Mouse (Mus musculus): ENCODE data around the gene Clec11a. TPM values are rescaled to one million over a fixed set of nuclear protein-coding genes. Genes with fewer than 3 reads are reported as not detected.

Gene Clec11a
- polyA plus RNA-seq, 1 experiment from 2014 or later, result 0.79 TPM

GRCm38 (mm10) chr7:44317913-44318312 is 11.2 kb upstream of the Clec11a start:
- Histone ChIP-seq H3K4me1 (replicated peaks) (no peaks in the 10 kb centered on the region), H3K9ac (no peak overlapping the region), H3K36me3 (no peaks in the 10 kb centered on the region), H3K4me3 (no peak overlapping the region), H3K9me3 (replicated peaks) (no peaks in the 10 kb centered on the region), H3K4me2 (no peak overlapping the region), H3K27ac (ENCODE audit: poor library complexity, severe bottlenecking) (no peak overlapping the region), H3K27me3 (replicated peaks) (peaks cover 71% of the 10 kb centered on the region)
- no peak for ATAC-seq (ENCODE audit: insufficient number of reproducible peaks, low FRiP score)
- 33% methylated on average over 4 of the region's 4 CpGs for WGBS

- H3K4me1 ChIP-seq (replicated peaks), result peaks cover 16% of the 10 kb centered on the region
- H3K9me3 ChIP-seq (replicated peaks), result no peaks in the 10 kb centered on the region
- H3K4me2 ChIP-seq, result no peak overlapping the region
- H3K27me3 ChIP-seq (replicated peaks), result peaks cover 93% of the 10 kb centered on the region
- no peak for ATAC-seq (ENCODE audit: insufficient number of reproducible peaks, low FRiP score)
- H3K36me3 ChIP-seq, result no peaks in the 10 kb centered on the region
- WGBS, result 41% methylated on average over 16 of the region's 16 CpGs
- no peak overlapping the region for H3K9ac ChIP-seq
- H3K27ac ChIP-seq (ENCODE audit: poor library complexity, severe bottlenecking), result no peak overlapping the region
- no peak overlapping the region for H3K4me3 ChIP-seq
Measured at GRCm38 (mm10) chr7:44312484-44312883, 5.8 kb upstream of the Clec11a start.

GRCm38 (mm10) chr7:44311713-44312304 is 5.1 kb upstream of the Clec11a start:
- 0 out of 2 replicates have a peak overlapping the region, but pooled peaks have one; percentile 53 for H3K4me3 ChIP-seq
- WGBS, result 12% methylated on average over 6 of the region's 6 CpGs
- H3K36me3 ChIP-seq, result no peaks in the 10 kb centered on the region
- peaks cover 16% of the 10 kb centered on the region for H3K4me1 ChIP-seq (replicated peaks)
- peak overlapping the region; percentile 95; the same call in 1 of the 2 replicates for H3K4me2 ChIP-seq
- no peak overlapping the region for H3K27ac ChIP-seq (ENCODE audit: poor library complexity, severe bottlenecking)
- ATAC-seq (ENCODE audit: insufficient number of reproducible peaks, low FRiP score), result no peak
- no peaks in the 10 kb centered on the region for H3K9me3 ChIP-seq (replicated peaks)
- peaks cover 98% of the 10 kb centered on the region for H3K27me3 ChIP-seq (replicated peaks)
- H3K9ac ChIP-seq, result peak overlapping the region; percentile 71; the same call in 1 of the 2 replicates

- peaks cover 16% of the 10 kb centered on the region for H3K4me1 ChIP-seq (replicated peaks)
- peak overlapping the region; percentile 71 for H3K9ac ChIP-seq
- H3K27ac ChIP-seq (ENCODE audit: poor library complexity, severe bottlenecking), result no peak overlapping the region
- no peaks in the 10 kb centered on the region for H3K36me3 ChIP-seq
- H3K4me2 ChIP-seq, result peak overlapping the region; percentile 95
- peaks cover 97% of the 10 kb centered on the region for H3K27me3 ChIP-seq (replicated peaks)
- WGBS, result 1% methylated on average over 38 of the region's 38 CpGs
- H3K9me3 ChIP-seq (replicated peaks), result no peaks in the 10 kb centered on the region
- H3K4me3 ChIP-seq, result peak overlapping the region; percentile 53
- ATAC-seq (ENCODE audit: insufficient number of reproducible peaks, low FRiP score), result peak; percentile 43; the same call in 1 of the 2 replicates
Measured at GRCm38 (mm10) chr7:44310878-44311712, 4.4 kb upstream of the Clec11a start.

- Histone ChIP-seq H3K27me3 (replicated peaks) (peaks cover 90% of the 10 kb centered on the region), H3K36me3 (no peaks in the 10 kb centered on the region), H3K9me3 (replicated peaks) (no peaks in the 10 kb centered on the region), H3K4me3 (peak overlapping the region; percentile 53), H3K9ac (peak overlapping the region; percentile 71), H3K4me2 (peak overlapping the region; percentile 95), H3K27ac (ENCODE audit: poor library complexity, severe bottlenecking) (no peak overlapping the region), H3K4me1 (replicated peaks) (peaks cover 16% of the 10 kb centered on the region)
- 1% methylated on average over 37 of the region's 40 CpGs for WGBS
- peak; percentile 15; the same call in 1 of the 2 replicates for ATAC-seq (ENCODE audit: insufficient number of reproducible peaks, low FRiP score)
Measured at GRCm38 (mm10) chr7:44310285-44310877, 3.7 kb upstream of the Clec11a start.

GRCm38 (mm10) chr7:44309475-44310284 is 3.0 kb upstream of the Clec11a start, which contains the start of gene Shank1:
Shank1 (plus strand) TSS chr7:44310253.
- H3K4me1 ChIP-seq (replicated peaks), result peaks cover 16% of the 10 kb centered on the region
- 22% methylated on average over 9 of the region's 22 CpGs for WGBS
- H3K9ac ChIP-seq, result peak within 1 kb of the TSS; percentile 71
- H3K4me2 ChIP-seq, result peak within 1 kb of the TSS; percentile 95
- no peak for ATAC-seq (ENCODE audit: insufficient number of reproducible peaks, low FRiP score)
- H3K27me3 ChIP-seq (replicated peaks), result peaks cover 84% of the 10 kb centered on the region
- H3K9me3 ChIP-seq (replicated peaks), result no peaks in the 10 kb centered on the region
- H3K4me3 ChIP-seq, result peak within 1 kb of the TSS; percentile 53
- no peaks in the 10 kb centered on the region for H3K36me3 ChIP-seq
- H3K27ac ChIP-seq (ENCODE audit: poor library complexity, severe bottlenecking), result no peak within 1 kb of the TSS

- ATAC-seq (ENCODE audit: insufficient number of reproducible peaks, low FRiP score), result no peak
- Histone ChIP-seq H3K4me3 (no peak overlapping the region), H3K27ac (ENCODE audit: poor library complexity, severe bottlenecking) (no peak overlapping the region), H3K4me2 (no peak overlapping the region), H3K36me3 (no peaks in the 10 kb centered on the region), H3K9me3 (replicated peaks) (no peaks in the 10 kb centered on the region), H3K27me3 (replicated peaks) (peaks cover 62% of the 10 kb centered on the region), H3K9ac (no peak overlapping the region), H3K4me1 (replicated peaks) (peaks cover 22% of the 10 kb centered on the region)
- WGBS, result 48% methylated on average over 9 of the region's 9 CpGs
Measured at GRCm38 (mm10) chr7:44307261-44308020, 739 bp upstream of the Clec11a start.

- Histone ChIP-seq H3K9ac (no peak overlapping the region), H3K4me3 (peak overlapping the region; percentile 20; the same call in 1 of the 2 replicates), H3K4me2 (peak overlapping the region; percentile 86), H3K36me3 (no peaks in the 10 kb centered on the region), H3K9me3 (replicated peaks) (no peaks in the 10 kb centered on the region), H3K27me3 (replicated peaks) (peaks cover 47% of the 10 kb centered on the region), H3K4me1 (replicated peaks) (peaks cover 13% of the 10 kb centered on the region), H3K27ac (ENCODE audit: poor library complexity, severe bottlenecking) (no peak overlapping the region)
- ATAC-seq (ENCODE audit: insufficient number of reproducible peaks, low FRiP score), result no peak
- 12% methylated on average over 16 of the region's 16 CpGs for WGBS
Measured at GRCm38 (mm10) chr7:44305686-44306085, 1.0 kb downstream of the Clec11a start.

- H3K36me3 ChIP-seq, result no peaks in the 10 kb centered on the region
- peak overlapping the region; percentile 77 for H3K27ac ChIP-seq (ENCODE audit: poor library complexity, severe bottlenecking)
- H3K4me1 ChIP-seq (replicated peaks), result peaks cover 6% of the 10 kb centered on the region
- WGBS, result under 1% methylated on average over 49 of the region's 49 CpGs
- H3K4me2 ChIP-seq, result peak overlapping the region; percentile 86
- H3K9me3 ChIP-seq (replicated peaks), result no peaks in the 10 kb centered on the region
- H3K4me3 ChIP-seq, result peak overlapping the region; percentile 59
- H3K9ac ChIP-seq, result peak overlapping the region; percentile 78
- peaks cover 47% of the 10 kb centered on the region for H3K27me3 ChIP-seq (replicated peaks)
- ATAC-seq (ENCODE audit: insufficient number of reproducible peaks, low FRiP score), result peak; percentile 92
Measured at GRCm38 (mm10) chr7:44304775-44305641, 1.7 kb downstream of the Clec11a start.
